Mouse (Mus musculus) WW6 (cell line): Measurements from ENCODE around the gene Rtn1.

Experiments used
- DNase-seq: peaks from one replicate; pipeline ENCODE4 v3.0.0-alpha.2; 2013; ENCODE audit warnings: low read depth, low spot score

Rtn1 gene

GRCm38 (mm10) chr12:72408954-72409353 is at the start of gene Rtn1:
Gene Rtn1, minus strand, starts transcription at chr12:72409054.
- DNase-seq = no peak

- no peak for DNase-seq
Measured at GRCm38 (mm10) chr12:72453941-72454340, 45.1 kb upstream of the Rtn1 start.

DNA sequence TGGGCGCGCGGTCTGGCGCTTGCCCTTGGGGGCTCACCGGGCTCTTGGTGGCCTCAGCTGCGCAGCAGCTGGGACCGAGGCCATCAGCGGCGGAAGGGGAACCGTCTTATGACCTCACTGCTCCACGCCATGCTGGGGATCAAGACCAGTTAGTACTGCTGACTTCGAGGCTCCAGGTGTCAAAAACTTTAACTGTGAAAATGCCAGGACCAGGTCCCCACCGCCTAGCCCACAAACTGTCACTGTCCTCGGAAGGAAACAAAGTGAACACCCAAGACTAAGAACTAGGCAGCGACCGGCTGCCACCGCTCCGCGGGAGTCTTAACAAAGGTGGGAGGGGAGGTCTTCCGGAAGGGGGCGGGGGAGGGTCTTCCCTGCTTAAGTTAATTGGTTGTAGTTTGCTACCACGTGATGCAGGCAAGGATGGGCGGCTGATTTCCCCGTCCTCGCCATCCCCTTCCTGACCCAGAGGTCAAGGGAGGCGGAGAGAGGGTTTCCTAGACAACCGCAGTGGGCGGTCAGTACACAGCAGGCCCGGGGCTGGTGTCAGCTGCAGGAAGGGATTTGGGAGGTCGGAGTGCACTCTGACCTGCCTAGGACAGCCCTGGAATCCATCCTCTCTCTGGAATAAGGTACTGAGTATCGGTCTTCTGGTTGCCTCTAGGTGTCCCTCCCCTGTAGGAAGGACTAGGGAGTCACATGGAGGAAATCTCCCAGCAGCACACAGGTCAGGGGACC is 33.2 kb upstream of the Rtn1 start, which contains the start of gene Lrrc9:
Gene Lrrc9, plus strand, starts transcription at position 28 of the 738 bp plus-strand sequence.
- peak; percentile 71 for DNase-seq

GRCm38 (mm10) chr12:72438961-72439480 is 30.2 kb upstream of the Rtn1 start:
- DNase-seq = no peak

GRCm38 (mm10) chr12:72437676-72438341 is 29.0 kb upstream of the Rtn1 start:
- DNase-seq = no peak

GRCm38 (mm10) chr12:72433241-72433865 is 24.5 kb upstream of the Rtn1 start:
- no peak for DNase-seq

DNA sequence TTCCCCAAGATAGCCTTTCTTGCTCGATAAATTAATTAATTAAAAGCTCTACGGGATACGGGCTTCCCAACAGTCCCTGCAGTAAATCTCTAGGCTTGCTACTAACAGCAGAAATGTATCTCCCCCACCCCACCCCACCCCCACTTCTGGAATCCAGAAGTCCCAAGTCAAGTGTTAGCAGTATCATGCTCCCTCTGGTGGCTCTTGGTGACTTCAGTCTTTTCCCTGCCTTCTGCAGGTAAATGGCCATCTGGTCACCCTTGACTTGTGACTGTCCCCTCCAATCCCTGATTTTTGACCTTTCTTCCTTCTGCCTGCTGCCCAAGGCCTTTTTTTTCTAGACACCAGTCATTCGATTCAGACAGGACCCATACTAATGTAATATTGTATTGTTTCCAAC is 23.4 kb upstream of the Rtn1 start:
- DNase-seq = no peak

GRCm38 (mm10) chr12:72427722-72428126 is 18.9 kb upstream of the Rtn1 start:
- peak; percentile 72 for DNase-seq

- no peak for DNase-seq
Measured at GRCm38 (mm10) chr12:72422681-72423080, 13.8 kb upstream of the Rtn1 start.

GRCm38 (mm10) chr12:72417762-72418161 is 8.9 kb upstream of the Rtn1 start:
- DNase-seq = no peak

GRCm38 (mm10) chr12:72408111-72408891 is 553 bp downstream of the Rtn1 start:
- DNase-seq = no peak

GRCm38 (mm10) chr12:72407721-72408110 is 1.1 kb downstream of the Rtn1 start:
- no peak for DNase-seq

DNA sequence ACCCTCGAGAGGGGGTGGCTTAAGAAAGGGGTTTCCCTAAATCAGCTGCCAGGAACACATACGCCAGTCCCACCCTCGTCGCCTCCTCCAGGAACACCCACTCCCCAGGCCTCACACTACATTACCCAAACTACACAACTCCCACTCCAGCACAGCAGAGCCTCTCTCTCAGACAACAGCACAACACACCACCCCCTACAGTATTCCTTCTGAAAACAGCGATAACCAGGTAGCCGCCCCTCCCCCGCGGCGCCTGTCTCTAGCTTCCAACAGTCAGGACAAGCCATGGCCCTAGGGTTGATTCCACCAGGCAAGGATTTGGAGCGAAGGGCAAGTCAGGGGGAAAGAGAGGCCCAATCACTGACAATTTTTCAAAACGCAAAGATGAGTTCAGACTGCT is 1.7 kb downstream of the Rtn1 start:
- DNase-seq = no peak

GRCm38 (mm10) chr12:72405031-72405430 is 3.8 kb downstream of the Rtn1 start:
- no peak for DNase-seq

- peak; percentile 47 for DNase-seq
Measured at GRCm38 (mm10) chr12:72393046-72393805, 15.6 kb downstream of the Rtn1 start.

GRCm38 (mm10) chr12:72390346-72390745 is 18.5 kb downstream of the Rtn1 start:
- DNase-seq = no peak

GRCm38 (mm10) chr12:72389377-72390103 is 19.3 kb downstream of the Rtn1 start:
- DNase-seq = no peak

DNA sequence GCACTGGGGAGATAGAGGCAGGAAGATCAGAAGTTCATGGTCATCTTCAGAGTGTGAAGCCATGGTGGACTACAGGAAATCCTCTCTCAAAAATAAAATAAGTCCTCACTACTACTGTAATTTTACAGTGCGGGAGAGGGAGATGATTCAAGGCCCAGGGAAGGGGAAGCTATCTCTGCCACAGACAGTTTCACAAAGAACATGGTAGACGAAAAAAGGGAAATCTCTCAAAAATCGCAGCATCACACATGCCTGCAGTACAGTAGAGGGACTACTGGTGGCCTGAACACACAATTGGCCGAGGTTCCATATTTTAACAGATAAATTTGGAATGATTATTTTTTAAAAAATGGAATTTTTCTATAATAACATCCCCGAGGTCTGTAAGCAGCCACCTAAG is 20.0 kb downstream of the Rtn1 start:
- DNase-seq = no peak

GRCm38 (mm10) chr12:72388135-72388534 is 20.7 kb downstream of the Rtn1 start:
- no peak for DNase-seq

DNA sequence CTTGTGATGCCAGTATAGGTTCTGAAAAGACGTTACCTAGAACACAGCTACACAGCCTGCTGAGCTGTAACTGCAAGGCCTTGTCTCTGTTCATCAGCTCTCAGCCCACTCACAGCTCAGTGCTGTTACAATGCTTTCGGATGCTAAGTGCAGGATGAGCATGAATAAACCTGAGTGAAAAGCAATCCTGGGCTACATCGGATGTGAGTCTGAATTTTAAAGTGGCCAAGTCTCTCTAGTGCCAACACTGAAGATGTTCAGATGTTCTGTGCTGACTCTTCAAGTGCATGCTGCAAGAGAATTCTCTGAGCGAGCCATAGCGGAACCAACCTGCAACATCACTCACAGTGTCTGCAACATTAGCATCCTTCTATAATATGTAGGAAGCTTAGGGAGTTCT is 32.5 kb downstream of the Rtn1 start:
- no peak for DNase-seq
